Mouse (Mus musculus): ENCODE results near the gene Gtf2h2.
A peak's percentile ranks its signal among the peaks of the same experiment; 100 is the strongest.
"Not testable (repeated sequence)": the region's sequence is repeated elsewhere in the genome, so short reads cannot be mapped to it uniquely, and the experiment has no call there.

The Gtf2h2 gene

GRCm38 (mm10) chr13:100490424-100490823, 2.0 kb downstream of the Gtf2h2 start:
- no peak for DNase-seq (ENCODE audit: low read depth, low spot score)

GRCm38 (mm10) chr13:100483610-100484009, 8.8 kb downstream of the Gtf2h2 start:
- no peak for DNase-seq (ENCODE audit: low read depth, low spot score)

- DNase-seq (ENCODE audit: low read depth, low spot score): no peak
Observed at GRCm38 (mm10) chr13:100463527-100464222, 28.7 kb downstream of the Gtf2h2 start.

GRCm38 (mm10) chr13:100461336-100461735, 31.0 kb downstream of the Gtf2h2 start:
- peak; percentile 32 for DNase-seq (ENCODE audit: low read depth, low spot score)

- DNase-seq (ENCODE audit: low read depth, low spot score): not testable (repeated sequence)
Observed at GRCm38 (mm10) chr13:100452415-100453127, 39.8 kb downstream of the Gtf2h2 start, which contains the start of gene Naip1. Gene Naip1, minus strand, starts transcription at chr13:100452869.

GRCm38 (mm10) chr13:100449495-100449894, 42.9 kb downstream of the Gtf2h2 start:
- DNase-seq (ENCODE audit: low read depth, low spot score): no peak

- DNase-seq (ENCODE audit: low read depth, low spot score): no peak
Observed at GRCm38 (mm10) chr13:100440116-100440515, 52.3 kb downstream of the Gtf2h2 start.

GRCm38 (mm10) chr13:100438701-100439100, 53.7 kb downstream of the Gtf2h2 start:
- no peak for DNase-seq (ENCODE audit: low read depth, low spot score)

- DNase-seq (ENCODE audit: low read depth, low spot score): no peak
Observed at GRCm38 (mm10) chr13:100437322-100437825, 55.0 kb downstream of the Gtf2h2 start.

GRCm38 (mm10) chr13:100436556-100437163, 55.7 kb downstream of the Gtf2h2 start:
- DNase-seq (ENCODE audit: low read depth, low spot score): not testable (repeated sequence)

GRCm38 (mm10) chr13:100419958-100420357, 72.4 kb downstream of the Gtf2h2 start:
- not testable (repeated sequence) for DNase-seq (ENCODE audit: low read depth, low spot score)

- DNase-seq (ENCODE audit: low read depth, low spot score): no peak
Observed at GRCm38 (mm10) chr13:100414428-100414827, 78.0 kb downstream of the Gtf2h2 start.
